Mouse (Mus musculus): Measurements from ENCODE around the gene Jagn1. TPM values are rescaled to one million over a fixed set of nuclear protein-coding genes. Genes with fewer than 3 reads are reported as not detected.

Gene Jagn1
- total and polyA plus RNA-seq, 3 experiments: 80.6 to 95.6 TPM; not detected in 1

DNA sequence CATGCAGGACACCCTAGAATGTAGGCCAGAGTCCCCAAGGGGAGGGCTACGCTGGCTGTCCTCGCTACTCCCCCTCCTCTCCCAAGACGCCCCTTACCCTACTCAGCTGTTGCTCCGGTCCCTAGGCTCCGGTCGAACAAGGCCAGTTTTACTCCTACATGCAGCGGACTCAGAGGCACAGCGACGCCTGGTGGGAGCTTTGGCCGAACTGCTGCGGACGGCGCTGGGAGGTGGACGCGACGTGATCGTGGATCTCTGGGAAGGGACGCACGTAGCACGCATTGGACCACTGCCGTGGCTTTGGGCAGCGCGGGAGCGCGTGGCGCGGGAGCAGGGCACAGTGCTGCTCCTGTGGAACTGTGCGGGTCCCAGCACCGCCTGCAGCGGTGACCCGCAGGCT lies 27.1 kb downstream of the Jagn1 start:
- no peak overlapping the region for H3K27ac ChIP-seq (ENCODE audit: control insufficient read depth, low read depth, low read length)
- H3K79me2 ChIP-seq (ENCODE audit: control insufficient read depth, insufficient read depth, low read length, poor library complexity): no peaks in the 10 kb centered on the region
- DNase-seq (ENCODE audit: low read depth, low spot score): no peak
- TF ChIP-seq TAL1 (IDR thresholded peaks at IDR 0.05; ENCODE audit: low read length) (no peak), MEF2A (IDR thresholded peaks at IDR 0.05; ENCODE audit: extremely low read depth, insufficient replicate concordance, low read depth, low read length, poor library complexity, severe bottlenecking) (no peak)
- H3K9ac ChIP-seq (ENCODE audit: control insufficient read depth, low read depth, low read length, poor library complexity, severe bottlenecking): no peak overlapping the region
- H3K9me3 ChIP-seq (replicated peaks; ENCODE audit: insufficient read depth, low read length): no peaks in the 10 kb centered on the region
- peaks cover 4 to 14% of the 10 kb centered on the region in 2 experiments; a peak in 3 of 4 replicates for H3K4me1 ChIP-seq (ENCODE audit: control insufficient read depth in 1 of 2, insufficient read depth in 2 of 2, low read length in 2 of 2)
- H3K4me3 ChIP-seq (ENCODE audit: control insufficient read depth in 1 of 2, insufficient read depth in 1 of 2, low read depth in 2 of 2, low read length in 2 of 2): no peak overlapping the region
- H3K36me3 ChIP-seq (ENCODE audit: control insufficient read depth in 1 of 2, insufficient read depth in 2 of 2, low read length in 2 of 2): no peaks in the 10 kb centered on the region; a peak in 1 of 4 replicates
- no peaks in the 10 kb centered on the region for H3K27me3 ChIP-seq (ENCODE audit: control insufficient read depth in 1 of 2, insufficient read depth in 2 of 2, low read length in 2 of 2)

- Histone ChIP-seq H3K4me3 (ENCODE audit: control insufficient read depth in 1 of 2, insufficient read depth in 1 of 2, low read depth in 2 of 2, low read length in 2 of 2) (no peak within 1 kb of the TSS), H3K27me3 (ENCODE audit: control insufficient read depth in 1 of 2, insufficient read depth in 2 of 2, low read length in 2 of 2) (0 out of 4 replicates have a peak, but pooled peaks cover 0 to 2% of the 10 kb centered on the region in 2 experiments), H3K9me3 (replicated peaks; ENCODE audit: insufficient read depth, low read length) (no peaks in the 10 kb centered on the region), H3K79me2 (ENCODE audit: control insufficient read depth, insufficient read depth, low read length, poor library complexity) (no peaks in the 10 kb centered on the region), H3K4me1 (ENCODE audit: control insufficient read depth in 1 of 2, insufficient read depth in 2 of 2, low read length in 2 of 2) (peaks cover 4 to 14% of the 10 kb centered on the region in 2 experiments; a peak in 3 of 4 replicates), H3K36me3 (ENCODE audit: control insufficient read depth in 1 of 2, insufficient read depth in 2 of 2, low read length in 2 of 2) (no peaks in the 10 kb centered on the region; a peak in 1 of 4 replicates), H3K27ac (ENCODE audit: control insufficient read depth, low read depth, low read length) (no peak within 1 kb of the TSS), H3K9ac (ENCODE audit: control insufficient read depth, low read depth, low read length, poor library complexity, severe bottlenecking) (no peak within 1 kb of the TSS)
- no peak for TF ChIP-seq MAFK (IDR thresholded peaks at IDR 0.05; ENCODE audit: borderline replicate concordance, low read depth, low read length)
- TF ChIP-seq BHLHE40 (IDR thresholded peaks at IDR 0.05; ENCODE audit: borderline replicate concordance, low read depth, low read length): no peak
- TF ChIP-seq ZNF384 (IDR thresholded peaks at IDR 0.05; ENCODE audit: low read depth, low read length): no peak
- no peak for TF ChIP-seq SIN3A (IDR thresholded peaks at IDR 0.05; ENCODE audit: low read length)
- TF ChIP-seq MYB (IDR thresholded peaks at IDR 0.05; ENCODE audit: low read depth, low read length): no peak
- TF ChIP-seq POLR2A (IDR thresholded peaks at IDR 0.05; ENCODE audit: control insufficient read depth in 1 of 2, insufficient read depth in 1 of 2, low read depth in 1 of 2, low read length in 2 of 2, poor library complexity in 1 of 2): no peak
- no peak for TF ChIP-seq HCFC1 (IDR thresholded peaks at IDR 0.05; ENCODE audit: low read depth, low read length)
- TF ChIP-seq TAL1 (IDR thresholded peaks at IDR 0.05; ENCODE audit: low read length): no peak
- no peak for TF ChIP-seq UBTF (IDR thresholded peaks at IDR 0.05; ENCODE audit: borderline replicate concordance, insufficient read depth, low read depth, low read length)
- no peak for TF ChIP-seq ZMIZ1 (IDR thresholded peaks at IDR 0.05; ENCODE audit: low read depth, low read length)
- TF ChIP-seq EP300 (IDR thresholded peaks at IDR 0.05; ENCODE audit: low read depth in 1 of 2, low read length in 2 of 2): no peak
- TF ChIP-seq MAZ (IDR thresholded peaks at IDR 0.05; ENCODE audit: low read depth, low read length): no peak
- no peak for TF ChIP-seq NRF1 (IDR thresholded peaks at IDR 0.05; ENCODE audit: insufficient read depth, low read depth, low read length, poor library complexity, severe bottlenecking)
- TF ChIP-seq GATA1 (IDR thresholded peaks at IDR 0.05; ENCODE audit: low read depth, low read length): no peak
- no peak for TF ChIP-seq GABPA (IDR thresholded peaks at IDR 0.05; ENCODE audit: low read depth, low read length)
- TF ChIP-seq POLR2AphosphoS2 (IDR thresholded peaks at IDR 0.05; ENCODE audit: low read length): no peak
- no peak for TF ChIP-seq TCF12 (IDR thresholded peaks at IDR 0.05; ENCODE audit: low read depth, low read length)
- no peak for DNase-seq (ENCODE audit: low read depth, low spot score)
Measured at GRCm38 (mm10) chr6:113471297-113471936, 29.0 kb downstream of the Jagn1 start, which contains the start of gene Il17rc. TSS of gene Il17rc (plus strand) at chr6:113471427.

All from MEL (cell line).